Mouse (Mus musculus) intestine, embryonic 14.5 days (tissue): ENCODE results near the gene Naalad2. TPM values are rescaled to one million over a fixed set of nuclear protein-coding genes. Genes with fewer than 3 reads are reported as not detected.

ENCODE experiments used
- polyA plus RNA-seq: library from polyadenylated mRNA; unstranded; fragments of >200 nt; fragmentation: Nextera tagmentation; extraction: Ambion mirVana; gene quantifications from 2 replicates; pipeline ENCODE4 v1.2.1, GENCODE M21; 2014

Gene Naalad2
- polyA plus RNA-seq, 1 experiment from 2014 or later, result 4.3 TPM

Other genes with a start within 250 kb of the Naalad2 start
- 89.2 and 101 TPM in 2 replicates for gene Chordc1, start 110.9 kb downstream of the Naalad2 start, polyA plus RNA-seq
- gene Ubtfl1, start 1.4 kb upstream of the Naalad2 start, polyA plus RNA-seq, result not detected in 2 replicates
- not detected in 2 replicates for gene Mbd3l2, start 27.7 kb upstream of the Naalad2 start, polyA plus RNA-seq
- 4.7 and 6.7 TPM in 2 replicates for gene Zfp558, start 75.3 kb upstream of the Naalad2 start, polyA plus RNA-seq
- not detected in 2 replicates for gene Mbd3l1, start 75.4 kb upstream of the Naalad2 start, polyA plus RNA-seq